Mouse (Mus musculus) myocyte (in vitro differentiated cells): ENCODE results near the gene Stat3. TPM values are rescaled to one million over a fixed set of nuclear protein-coding genes. Genes with fewer than 3 reads are reported as not detected.

Experiments
- H3K27me3 ChIP-seq: one replicate; pipeline ENCODE4 v1.6.1; 2011; ENCODE audit not compliant: control insufficient read depth, insufficient read depth, insufficient read length
- H3K36me3 ChIP-seq: one replicate; pipeline ENCODE4 v1.6.1; 2011; ENCODE audit not compliant: control insufficient read depth, insufficient read depth
- H3K4me2 ChIP-seq: one replicate; pipeline ENCODE4 v1.6.1; 2011; ENCODE audit warnings: low read depth, control low read depth
- H3K4me3 ChIP-seq: one replicate; pipeline ENCODE4 v1.5.1; 2011; ENCODE audit warnings: mild to moderate bottlenecking, control low read depth, moderate library complexity
- H3K79me2 ChIP-seq: one replicate; pipeline ENCODE4 v1.6.1; 2011; ENCODE audit not compliant: control insufficient read depth, insufficient read depth
- H3ac ChIP-seq: one replicate; pipeline ENCODE4 v1.6.1; 2011; ENCODE audit not compliant: control insufficient read depth, insufficient read length
- CEBPB ChIP-seq: IDR thresholded peaks from 2 replicates; pipeline ENCODE4 v1.6.1; 2011; ENCODE audit warnings: mild to moderate bottlenecking, moderate library complexity; ENCODE audit not compliant: poor library complexity, insufficient read depth, severe bottlenecking
- E2F4 ChIP-seq: IDR thresholded peaks from one replicate; pipeline ENCODE4 v1.6.1; 2011; ENCODE audit warnings: mild to moderate bottlenecking, control low read depth, moderate library complexity; ENCODE audit not compliant: insufficient read depth
- MAX ChIP-seq: IDR thresholded peaks from one replicate; pipeline ENCODE4 v1.6.1; 2011; ENCODE audit warnings: low read depth, mild to moderate bottlenecking, control low read depth
- MYOD1 ChIP-seq, 3 experiments: IDR thresholded peaks; one replicate each; pipeline ENCODE4 v1.6.1; 2011; ENCODE audit warnings: control low read depth in 2 of 3, low read depth in 2 of 3, mild to moderate bottlenecking in 2 of 3, moderate library complexity in 1 of 3; ENCODE audit not compliant: insufficient read length in 2 of 3, control insufficient read depth in 1 of 3
- MYOG ChIP-seq, 3 experiments: IDR thresholded peaks; one replicate each; pipeline ENCODE4 v1.6.1; 2011; ENCODE audit warnings: control low read depth in 2 of 3, low read depth in 2 of 3, mild to moderate bottlenecking in 2 of 3; ENCODE audit not compliant: insufficient read length in 2 of 3, control insufficient read depth in 1 of 3, insufficient read depth in 1 of 3
- POLR2A ChIP-seq: IDR thresholded peaks from one replicate; pipeline ENCODE4 v1.6.1; 2011; ENCODE audit warnings: low read depth, mild to moderate bottlenecking, control low read depth, moderate library complexity; ENCODE audit not compliant: insufficient read length
- POLR2AphosphoS2 ChIP-seq: IDR thresholded peaks from one replicate; pipeline ENCODE4 v1.6.1; 2011; ENCODE audit warnings: low read depth, control low read depth; ENCODE audit not compliant: insufficient read length
- REST ChIP-seq: IDR thresholded peaks from one replicate; pipeline ENCODE4 v1.6.1; 2011; ENCODE audit warnings: mild to moderate bottlenecking, control low read depth, moderate library complexity; ENCODE audit not compliant: insufficient read depth, insufficient read length
- SRF ChIP-seq: IDR thresholded peaks from one replicate; pipeline ENCODE4 v1.6.1; 2011; ENCODE audit warnings: low read depth; ENCODE audit not compliant: control insufficient read depth, insufficient read length
- TCF12 ChIP-seq: IDR thresholded peaks from one replicate; pipeline ENCODE4 v1.6.1; 2011; ENCODE audit warnings: mild to moderate bottlenecking, control low read depth; ENCODE audit not compliant: poor library complexity, insufficient read depth, severe bottlenecking
- TCF3 ChIP-seq: IDR thresholded peaks from one replicate; pipeline ENCODE4 v1.6.1; 2011; ENCODE audit warnings: low read depth, control low read depth; ENCODE audit not compliant: insufficient read length
- USF1 ChIP-seq: IDR thresholded peaks from one replicate; pipeline ENCODE4 v1.6.1; 2011; ENCODE audit warnings: low read depth, mild to moderate bottlenecking, control low read depth, moderate library complexity
- polyA plus RNA-seq: library from polyadenylated mRNA; unstranded; fragments of >200 nt; fragmentation: generic; extraction: Trizol; gene quantifications from one replicate; pipeline ENCODE4 v1.2.1, GENCODE M21; 2012; ENCODE audit warnings: missing spikeins

Gene Stat3
- polyA plus RNA-seq, 1 experiment, result 93.7 TPM

- Histone ChIP-seq H3K4me2 (no peak overlapping the region), H3K36me3 (peaks cover 8% of the 10 kb centered on the region), H3K4me3 (no peak overlapping the region), H3ac (no peak overlapping the region), H3K79me2 (peaks cover 49% of the 10 kb centered on the region), H3K27me3 (no peaks in the 10 kb centered on the region)
- TF ChIP-seq POLR2A, result no peak
- no peak for TF ChIP-seq MYOG (IDR thresholded peaks at IDR 0.05; ENCODE audit: control insufficient read depth in 1 of 3, insufficient read depth in 1 of 3, insufficient read length in 2 of 3, low read depth in 2 of 3)
- TF ChIP-seq MYOD1 (IDR thresholded peaks at IDR 0.05; ENCODE audit: control insufficient read depth in 1 of 3, insufficient read length in 2 of 3, low read depth in 2 of 3), result no peak
- no peak for TF ChIP-seq E2F4
- no peak for TF ChIP-seq SRF
- TF ChIP-seq USF1, result no peak
- no peak for TF ChIP-seq TCF3
- no peak for TF ChIP-seq CEBPB
- no peak for TF ChIP-seq POLR2AphosphoS2
- no peak for TF ChIP-seq TCF12
- TF ChIP-seq MAX, result no peak
- TF ChIP-seq REST, result no peak
These were observed 22.8 kb downstream of the Stat3 start for GRCm38 (mm10) chr11:100916432-100916971.

- no peaks in the 10 kb centered on the region for H3K27me3 ChIP-seq
These were observed 24.3 kb downstream of the Stat3 start for GRCm38 (mm10) chr11:100915063-100915462.

GRCm38 (mm10) chr11:100914415-100914814 lies 24.9 kb downstream of the Stat3 start:
- H3K4me3 ChIP-seq, result no peak overlapping the region
- H3ac ChIP-seq, result no peak overlapping the region
- no peak for TF ChIP-seq MAX
- peak; percentile 20 for TF ChIP-seq TCF3
- no peak for TF ChIP-seq SRF
- no peak for TF ChIP-seq CEBPB
- no peak for TF ChIP-seq POLR2AphosphoS2
- no peak for TF ChIP-seq POLR2A
- TF ChIP-seq MYOD1 (IDR thresholded peaks at IDR 0.05; ENCODE audit: control insufficient read depth in 1 of 3, insufficient read length in 2 of 3, low read depth in 2 of 3), result peak; percentile 6 to 77 (median 53)
- no peak for TF ChIP-seq REST
- no peak for TF ChIP-seq TCF12
- peak in 2 of 3 experiments; percentile 83 to 86 for TF ChIP-seq MYOG (IDR thresholded peaks at IDR 0.05; ENCODE audit: control insufficient read depth in 1 of 3, insufficient read depth in 1 of 3, insufficient read length in 2 of 3, low read depth in 2 of 3)
- no peak for TF ChIP-seq USF1
- no peak for TF ChIP-seq E2F4
- peaks cover 22% of the 10 kb centered on the region for H3K36me3 ChIP-seq
- H3K27me3 ChIP-seq, result no peaks in the 10 kb centered on the region
- H3K79me2 ChIP-seq, result peaks cover 36% of the 10 kb centered on the region
- peak overlapping the region; percentile 63 for H3K4me2 ChIP-seq

More at GRCm38 (mm10) chr11:100915063-100915462, 24.3 kb downstream of the Stat3 start:
- Histone ChIP-seq H3K79me2 (peaks cover 39% of the 10 kb centered on the region), H3K4me3 (no peak overlapping the region), H3K36me3 (peaks cover 16% of the 10 kb centered on the region), H3K4me2 (no peak overlapping the region), H3ac (no peak overlapping the region)
- TF ChIP-seq POLR2AphosphoS2, result no peak
- no peak for TF ChIP-seq CEBPB
- TF ChIP-seq REST, result no peak
- no peak for TF ChIP-seq MYOG (IDR thresholded peaks at IDR 0.05; ENCODE audit: control insufficient read depth in 1 of 3, insufficient read depth in 1 of 3, insufficient read length in 2 of 3, low read depth in 2 of 3)

GRCm38 (mm10) chr11:100912401-100913155 lies 26.8 kb downstream of the Stat3 start:
- peak; percentile 50 for TF ChIP-seq TCF3
- TF ChIP-seq MAX, result no peak
- TF ChIP-seq SRF, result no peak
- TF ChIP-seq MYOD1 (IDR thresholded peaks at IDR 0.05; ENCODE audit: control insufficient read depth in 1 of 3, insufficient read length in 2 of 3, low read depth in 2 of 3), result peak in 2 of 3 experiments; percentile 92 to 96
- TF ChIP-seq TCF12, result peak; percentile 70
- TF ChIP-seq REST, result peak; percentile 12
- no peak for TF ChIP-seq CEBPB
- TF ChIP-seq USF1, result no peak
- TF ChIP-seq POLR2AphosphoS2, result no peak
- no peak for TF ChIP-seq POLR2A
- TF ChIP-seq E2F4, result no peak
- TF ChIP-seq MYOG (IDR thresholded peaks at IDR 0.05; ENCODE audit: control insufficient read depth in 1 of 3, insufficient read depth in 1 of 3, insufficient read length in 2 of 3, low read depth in 2 of 3), result peak; percentile 22 to 92 (median 85)
- Histone ChIP-seq H3ac (no peak overlapping the region), H3K36me3 (peaks cover 37% of the 10 kb centered on the region), H3K27me3 (no peaks in the 10 kb centered on the region), H3K4me3 (no peak overlapping the region), H3K4me2 (peak overlapping the region; percentile 63), H3K79me2 (peaks cover 32% of the 10 kb centered on the region)
